Mouse (Mus musculus): ENCODE data around the gene Vmn1r157. TPM values are rescaled to one million over a fixed set of nuclear protein-coding genes. Genes with fewer than 3 reads are reported as not detected.
"Not testable (repeated sequence)": the region's sequence is repeated elsewhere in the genome, so short reads cannot be mapped to it uniquely, and the experiment has no call there.

The Vmn1r157 gene
- not detected for polyA plus RNA-seq (2021)

DNA sequence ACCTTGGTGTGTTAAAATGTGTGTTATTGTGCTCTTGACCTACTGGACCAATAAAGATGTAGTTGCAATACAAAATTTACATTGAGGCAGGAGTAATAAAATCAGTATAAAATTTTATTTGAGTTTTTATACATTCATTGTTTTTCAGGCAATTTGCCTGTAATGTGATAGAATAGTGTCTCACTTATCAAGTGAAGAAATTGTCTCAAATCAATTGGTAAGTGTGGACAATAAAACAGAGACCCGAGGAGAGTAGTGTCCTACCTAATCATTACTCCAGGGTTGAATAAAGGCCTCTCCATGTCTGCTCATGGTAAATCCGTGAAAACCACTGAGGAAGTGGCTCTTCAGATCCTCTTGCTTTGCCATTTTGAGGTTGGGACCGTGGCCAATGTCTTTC, at the start of gene Vmn1r157:
Vmn1r157 (plus strand) TSS at position 301 of the 400 bp plus-strand sequence.
- POLR2A ChIA-PET: not testable (repeated sequence)

DNA sequence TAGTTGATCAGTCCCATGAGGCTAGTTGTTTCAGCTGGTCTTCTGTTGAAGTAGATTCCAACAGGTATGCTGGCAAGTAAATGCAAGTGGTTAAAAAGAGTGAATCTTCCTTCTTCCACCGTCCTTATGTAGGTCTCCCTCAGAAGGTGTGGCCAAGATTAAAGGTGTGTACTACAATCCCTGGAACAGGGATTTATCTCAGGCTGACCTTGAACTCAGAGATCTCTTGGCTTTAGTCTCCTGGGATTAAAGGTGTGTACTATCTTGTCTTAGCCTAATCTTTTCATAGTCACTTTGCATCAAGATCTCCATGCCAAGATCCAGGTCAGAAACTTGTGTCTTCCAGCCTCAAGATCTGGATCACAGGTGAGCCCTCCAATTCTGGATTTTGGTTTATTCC, 41.9 kb upstream of the Vmn1r157 start, which contains the start of gene Gm4567:
Gm4567 (minus strand) TSS at position 101 of the 400 bp plus-strand sequence.
- POLR2A ChIA-PET; H3K27me3 ChIP-seq; ATAC-seq; CTCF ChIA-PET; DNase-seq (ENCODE audit: low read depth, low spot score); in situ Hi-C loops (cut with MboI; ENCODE audit: low pct_unique_long_range_greater_than_20kb): not testable (repeated sequence)

More for the DNA sequence above, at the start of gene Vmn1r157:
- H3K27me3 ChIP-seq; CTCF ChIA-PET; DNase-seq (ENCODE audit: low read depth, low spot score); in situ Hi-C loops (cut with MboI; ENCODE audit: low pct_unique_long_range_greater_than_20kb); ATAC-seq: not testable (repeated sequence)

DNA sequence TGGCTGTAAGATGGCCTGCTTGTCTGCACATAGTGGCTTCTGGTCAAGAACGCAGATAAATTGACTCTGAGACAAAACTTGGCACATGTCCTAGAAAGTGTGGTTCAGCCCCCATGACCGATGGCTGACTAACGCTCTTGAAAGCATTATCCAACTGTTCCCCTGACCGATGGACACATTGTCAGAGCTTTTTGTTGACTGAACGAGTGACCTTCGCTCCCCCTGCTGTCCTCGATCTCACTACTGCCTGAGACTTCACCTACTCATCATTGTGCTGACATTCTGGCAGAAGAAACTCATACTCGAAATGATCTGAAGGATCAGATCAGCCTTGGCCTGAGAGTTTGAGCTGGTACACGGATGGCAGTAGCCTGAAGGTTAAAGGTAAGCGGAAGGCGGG, 14.5 kb downstream of the Vmn1r157 start:
- CTCF ChIA-PET; POLR2A ChIA-PET; DNase-seq (ENCODE audit: low read depth, low spot score); ATAC-seq; H3K27me3 ChIP-seq; in situ Hi-C loops (cut with MboI; ENCODE audit: low pct_unique_long_range_greater_than_20kb): not testable (repeated sequence)

DNA sequence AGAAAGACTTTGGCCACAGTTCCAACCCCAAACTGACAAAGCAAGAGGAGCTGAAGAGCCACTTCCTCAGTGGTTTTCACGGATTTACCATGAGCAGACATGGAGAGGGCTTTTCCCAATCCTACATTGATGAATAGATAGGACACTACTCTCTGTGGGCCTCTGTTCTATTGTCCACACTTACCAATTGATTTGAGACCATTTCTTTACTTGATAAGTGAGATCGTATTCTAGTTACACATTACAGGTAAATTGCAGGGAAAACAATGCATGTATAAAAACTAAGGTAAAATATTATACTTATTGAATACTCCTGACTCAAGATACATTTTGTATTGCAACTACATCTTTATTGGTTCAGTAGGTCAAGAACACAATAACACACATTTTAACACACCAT, 29.2 kb downstream of the Vmn1r157 start, which contains the start of gene Vmn1r158:
Vmn1r158 (minus strand) TSS at position 101 of the 400 bp plus-strand sequence.
- in situ Hi-C loops (cut with MboI; ENCODE audit: low pct_unique_long_range_greater_than_20kb); CTCF ChIA-PET; POLR2A ChIA-PET: not testable (repeated sequence)

More for the DNA sequence above, 29.2 kb downstream of the Vmn1r157 start, which contains the start of gene Vmn1r158:
- not testable (repeated sequence) for H3K27me3 ChIP-seq; ATAC-seq; DNase-seq (ENCODE audit: low read depth, low spot score)

Other genes with a start within 250 kb of the Vmn1r157 start
- not detected for gene Vmn1r152, start 238.7 kb upstream of the Vmn1r157 start, polyA plus RNA-seq (2021)
- gene Gm8677, start 226.8 kb upstream of the Vmn1r157 start, polyA plus RNA-seq (2021): not detected
- not detected for gene Gm4201, start 196.4 kb upstream of the Vmn1r157 start, polyA plus RNA-seq (2021)
- gene Gm4565, start 173.6 kb upstream of the Vmn1r157 start, polyA plus RNA-seq (2021): not detected
- not detected for gene Vmn1r155, start 103.7 kb upstream of the Vmn1r157 start, polyA plus RNA-seq (2021)
- gene Gm8693, start 69.4 kb upstream of the Vmn1r157 start, polyA plus RNA-seq (2021): not detected
- not detected for gene Gm4567, start 42.0 kb upstream of the Vmn1r157 start, polyA plus RNA-seq (2021)
- not detected for gene Vmn1r158, start 29.1 kb downstream of the Vmn1r157 start, polyA plus RNA-seq (2021)
- gene Vmn1r159, start 81.9 kb downstream of the Vmn1r157 start, polyA plus RNA-seq (2021): not detected
- not detected for gene Vmn1r160, start 109.5 kb downstream of the Vmn1r157 start, polyA plus RNA-seq (2021)
- gene Gm4214, start 223.0 kb downstream of the Vmn1r157 start, polyA plus RNA-seq (2021): not detected

Measured in Patski (cell line).